Mouse (Mus musculus) midbrain, embryonic 14.5 days (tissue): ENCODE data around the gene Tmem86a. TPM values are rescaled to one million over a fixed set of nuclear protein-coding genes. Genes with fewer than 3 reads are reported as not detected.
"Not testable (repeated sequence)": the region's sequence is repeated elsewhere in the genome, so short reads cannot be mapped to it uniquely, and the experiment has no call there.

Experiments
- ATAC-seq: fragments of 200-750 bp; cut with Nextera tagmentation; 2 replicates; pipeline ENCODE4 v1.8.0; 2017; ENCODE audit warnings: moderate number of reproducible peaks, moderate library complexity; ENCODE audit not compliant: low FRiP score, low TSS enrichment
- DNase-seq: peaks from one replicate; pipeline ENCODE4 v3.0.0-alpha.2; 2015
- H3K27ac ChIP-seq: fragments of 300-500 bp; sonication (generic); replicated peaks from 2 replicates; pipeline ENCODE4 v1.5.1; 2014; ENCODE audit warnings: mild to moderate bottlenecking, low read depth, low read length, moderate library complexity
- H3K27me3 ChIP-seq: fragments of 300-500 bp; sonication (generic); 2 replicates; pipeline ENCODE4 v1.6.1; 2014; ENCODE audit warnings: low read length, control low read depth, mixed read lengths; ENCODE audit not compliant: control insufficient read depth, insufficient read depth
- H3K36me3 ChIP-seq: fragments of 300-500 bp; sonication (generic); 2 replicates; pipeline ENCODE4 v1.6.1; 2014; ENCODE audit warnings: low read length, control low read depth; ENCODE audit not compliant: control insufficient read depth, insufficient read depth
- H3K4me1 ChIP-seq: fragments of 300-500 bp; sonication (generic); 2 replicates; pipeline ENCODE4 v1.6.1; 2014; ENCODE audit warnings: mild to moderate bottlenecking, antibody characterized with exemption, low read length, control low read depth; ENCODE audit not compliant: control insufficient read depth, insufficient read depth
- H3K4me2 ChIP-seq: fragments of 300-500 bp; sonication (generic); 2 replicates; pipeline ENCODE4 v1.6.1; 2014; ENCODE audit warnings: mild to moderate bottlenecking, low read length, moderate library complexity
- H3K4me3 ChIP-seq: fragments of 300-500 bp; sonication (generic); replicated peaks from 2 replicates; pipeline ENCODE4 v1.5.1; 2014; ENCODE audit warnings: low read depth, low read length
- H3K9ac ChIP-seq: fragments of 300-500 bp; sonication (generic); replicated peaks from 2 replicates; pipeline ENCODE4 v1.6.1; 2014; ENCODE audit warnings: mild to moderate bottlenecking, low read length, moderate library complexity
- H3K9me3 ChIP-seq: fragments of 300-500 bp; sonication (generic); 2 replicates; pipeline ENCODE4 v1.6.1; 2016; ENCODE audit warnings: low read length, control low read depth, mixed read lengths; ENCODE audit not compliant: control insufficient read depth
- WGBS: fragments of 180-500 bp; shearing (Covaris S2); extraction: QIAGEN DNeasy Blood & Tissue Kit; methylation state at CpG from one replicate; pipeline ENCODE4 v1.1.7; 2014; 5-methylcytosine and 5-hydroxymethylcytosine counted together
- polyA plus RNA-seq: library from polyadenylated mRNA; unstranded; fragments of >200 nt; fragmentation: Nextera tagmentation; extraction: Ambion mirVana; gene quantifications from 2 replicates; pipeline ENCODE4 v1.2.1, GENCODE M21; 2014

The Tmem86a gene
- polyA plus RNA-seq, 1 experiment from 2014 or later, result 19.7 TPM

DNA sequence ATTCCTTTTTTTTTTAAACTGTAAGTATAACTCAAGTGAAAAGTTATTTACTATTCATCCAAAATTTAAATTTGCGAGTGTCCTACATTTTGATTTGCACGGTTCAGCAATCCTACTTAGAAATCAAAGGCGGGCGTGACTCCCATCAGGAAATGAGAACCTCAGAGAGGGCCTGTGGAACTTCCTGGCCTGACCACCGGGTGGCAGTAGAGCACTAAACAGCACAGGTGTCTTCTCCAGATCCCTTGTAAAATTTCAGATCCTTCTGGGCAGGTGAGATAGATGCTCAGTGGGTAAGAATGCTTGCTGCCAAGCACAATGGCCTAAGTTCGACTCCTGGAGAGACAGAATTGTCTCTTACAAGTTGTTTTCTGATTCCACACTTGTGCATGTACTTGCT lies 26.9 kb upstream of the Tmem86a start:
- ATAC-seq, result no peak; the same call in 1 of the 2 replicates
- Histone ChIP-seq H3K27me3 (no peaks in the 10 kb centered on the region), H3K4me2 (no peak overlapping the region), H3K36me3 (no peaks in the 10 kb centered on the region), H3K4me1 (no peaks in the 10 kb centered on the region), H3K9ac (no peak overlapping the region), H3K4me3 (no peak overlapping the region), H3K9me3 (no peaks in the 10 kb centered on the region), H3K27ac (no peak overlapping the region)
- 15% methylated on average over 6 of the region's 6 CpGs for WGBS
- DNase-seq, result peak; percentile 86

DNA sequence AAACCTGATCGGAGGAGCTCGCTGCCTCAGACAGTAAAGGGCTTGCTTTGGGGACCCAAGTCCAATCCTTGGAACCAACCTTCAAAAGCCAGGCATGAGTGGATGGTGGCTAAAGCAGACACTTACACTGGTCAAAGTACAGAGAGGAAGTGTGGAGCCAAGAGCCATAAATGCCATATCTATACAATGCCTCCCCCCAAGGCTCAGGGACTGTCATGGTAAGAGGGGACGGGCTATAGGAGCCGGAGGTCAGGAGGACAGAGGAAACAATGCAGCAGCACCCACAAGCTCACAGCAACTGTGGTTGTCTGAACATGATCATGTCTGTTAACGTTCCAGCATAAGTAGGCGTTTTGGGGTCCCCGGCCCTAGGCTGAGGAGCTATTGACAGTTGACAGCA lies 25.9 kb upstream of the Tmem86a start:
- H3K9me3 ChIP-seq, result no peaks in the 10 kb centered on the region
- no peak for DNase-seq
- H3K4me3 ChIP-seq, result no peak overlapping the region
- no peak overlapping the region for H3K4me2 ChIP-seq
- no peaks in the 10 kb centered on the region for H3K36me3 ChIP-seq
- H3K4me1 ChIP-seq, result no peaks in the 10 kb centered on the region
- ATAC-seq, result no peak
- H3K9ac ChIP-seq, result no peak overlapping the region
- H3K27me3 ChIP-seq, result no peaks in the 10 kb centered on the region
- no peak overlapping the region for H3K27ac ChIP-seq
- 87% methylated on average over 7 of the region's 7 CpGs for WGBS

DNA sequence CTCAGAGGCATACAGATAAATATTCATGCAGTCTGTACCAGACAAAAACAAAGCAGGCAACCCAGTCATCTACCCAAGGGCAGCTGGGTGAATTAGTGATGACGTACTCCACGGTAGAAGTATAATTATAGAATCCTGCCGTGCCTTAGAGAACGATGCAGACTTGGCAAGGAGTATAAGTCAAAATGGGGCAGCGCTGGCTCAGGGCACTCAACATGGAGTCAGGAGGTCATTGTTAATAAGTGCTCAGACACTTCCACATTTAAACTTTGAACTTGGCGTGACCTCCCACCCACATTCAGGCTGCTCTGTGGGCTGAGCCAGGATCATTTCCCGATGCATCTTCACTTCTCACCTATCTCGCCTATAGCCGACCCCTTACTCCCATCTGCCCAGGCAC lies 25.0 kb upstream of the Tmem86a start:
- Histone ChIP-seq H3K27me3 (no peaks in the 10 kb centered on the region), H3K4me1 (no peaks in the 10 kb centered on the region), H3K9ac (no peak overlapping the region), H3K36me3 (no peaks in the 10 kb centered on the region), H3K4me3 (no peak overlapping the region), H3K9me3 (no peaks in the 10 kb centered on the region), H3K27ac (no peak overlapping the region), H3K4me2 (no peak overlapping the region)
- DNase-seq, result no peak
- ATAC-seq, result no peak
- 69% methylated on average over 9 of the region's 9 CpGs for WGBS

GRCm38 (mm10) chr7:47026899-47027298 lies 23.5 kb upstream of the Tmem86a start:
- H3K9ac ChIP-seq, H3K36me3 ChIP-seq, ATAC-seq, DNase-seq, H3K4me1 ChIP-seq, H3K27ac ChIP-seq, H3K9me3 ChIP-seq, H3K4me2 ChIP-seq, H3K27me3 ChIP-seq, H3K4me3 ChIP-seq: not testable (repeated sequence)
- WGBS, result 87% methylated on average over 3 of the region's 3 CpGs

GRCm38 (mm10) chr7:47027520-47027919 lies 22.9 kb upstream of the Tmem86a start:
- 100% methylated on average over 1 of the region's 1 CpGs for WGBS
- Histone ChIP-seq H3K27me3 (no peaks in the 10 kb centered on the region), H3K9ac (no peak overlapping the region), H3K4me3 (no peak overlapping the region), H3K4me1 (no peaks in the 10 kb centered on the region), H3K9me3 (no peaks in the 10 kb centered on the region), H3K36me3 (no peaks in the 10 kb centered on the region), H3K4me2 (no peak overlapping the region), H3K27ac (no peak overlapping the region)
- ATAC-seq (no peak), DNase-seq (no peak)

DNA sequence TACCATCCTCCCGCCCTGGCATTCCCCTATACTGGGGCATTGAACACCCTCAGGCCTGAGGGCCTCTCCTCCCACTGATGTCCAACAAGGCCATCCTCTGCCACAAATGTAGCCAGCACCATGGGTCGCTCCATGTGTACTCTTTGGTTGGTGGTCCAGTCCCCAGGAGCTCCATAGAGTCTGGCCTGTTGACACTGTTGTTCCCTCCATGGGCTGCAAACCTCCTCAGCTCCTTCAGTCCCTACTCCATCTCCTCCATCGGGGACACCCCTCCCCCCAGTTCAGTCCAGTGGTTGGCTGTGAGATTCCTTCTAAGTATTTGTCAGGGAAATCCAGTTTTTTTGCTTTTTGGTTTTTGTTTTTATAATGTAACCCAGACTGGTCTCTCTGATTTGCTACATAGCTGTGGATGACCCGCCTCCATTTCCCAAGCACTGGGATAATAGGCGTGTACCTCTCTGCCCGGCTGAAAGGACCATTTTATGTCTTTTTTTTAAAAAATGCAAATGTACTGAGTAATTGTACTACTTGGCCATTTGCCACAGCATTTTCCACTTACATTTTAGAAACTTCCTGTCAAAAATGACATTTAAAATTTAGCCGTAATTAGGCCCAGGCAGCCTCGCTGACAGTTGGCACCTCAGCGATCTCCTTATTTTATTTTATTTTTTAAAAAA lies 19.7 kb upstream of the Tmem86a start:
- Histone ChIP-seq H3K9ac (no peak overlapping the region), H3K36me3 (no peaks in the 10 kb centered on the region), H3K4me1 (no peaks in the 10 kb centered on the region), H3K4me2 (no peak overlapping the region), H3K27me3 (no peaks in the 10 kb centered on the region), H3K27ac (no peak overlapping the region), H3K9me3 (no peaks in the 10 kb centered on the region), H3K4me3 (no peak overlapping the region)
- DNase-seq (no peak), ATAC-seq (no peak)
- 80% methylated on average over 9 of the region's 9 CpGs for WGBS

- H3K27me3 ChIP-seq, result no peaks in the 10 kb centered on the region
- no peaks in the 10 kb centered on the region for H3K36me3 ChIP-seq
- H3K9ac ChIP-seq, result no peak overlapping the region
- 80% methylated on average over 4 of the region's 4 CpGs for WGBS
- no peak overlapping the region for H3K4me3 ChIP-seq
- no peak overlapping the region for H3K4me2 ChIP-seq
- H3K4me1 ChIP-seq, result no peaks in the 10 kb centered on the region
- H3K27ac ChIP-seq, result no peak overlapping the region
- ATAC-seq, result no peak
- no peak for DNase-seq
- no peaks in the 10 kb centered on the region for H3K9me3 ChIP-seq
Measured at GRCm38 (mm10) chr7:47031371-47031770, 19.0 kb upstream of the Tmem86a start.

DNA sequence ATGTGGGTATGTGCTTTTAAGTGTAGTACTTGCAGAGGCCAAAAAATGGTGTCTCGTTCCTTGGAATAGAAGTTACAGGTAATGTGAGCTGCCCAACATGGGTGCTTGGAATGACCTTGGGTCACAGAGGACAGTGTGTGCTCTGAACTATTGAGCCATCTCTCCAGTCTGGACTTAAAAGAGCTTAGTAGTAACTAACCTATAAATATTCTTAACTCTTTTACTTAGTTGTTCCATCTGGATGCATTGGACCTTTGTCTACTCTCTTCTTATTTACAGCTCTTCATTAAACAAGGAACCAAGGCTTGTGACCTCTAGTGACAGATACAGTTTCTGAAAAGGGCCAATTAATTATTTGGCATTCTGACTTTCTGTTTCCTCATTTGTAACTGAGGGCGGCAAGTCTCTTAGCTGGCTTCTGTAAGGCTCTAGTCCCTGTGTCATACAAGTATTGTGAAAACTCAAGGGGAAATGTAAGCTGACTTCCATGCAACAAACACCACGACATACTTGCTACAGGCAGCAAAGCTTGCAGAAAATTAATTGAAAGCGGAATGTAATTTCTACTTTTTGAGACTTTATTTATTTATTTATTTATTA lies 15.5 kb upstream of the Tmem86a start:
- Histone ChIP-seq H3K36me3 (no peaks in the 10 kb centered on the region), H3K4me1 (no peaks in the 10 kb centered on the region), H3K27ac (no peak overlapping the region), H3K4me2 (no peak overlapping the region), H3K4me3 (no peak overlapping the region), H3K9me3 (no peaks in the 10 kb centered on the region), H3K27me3 (no peaks in the 10 kb centered on the region), H3K9ac (no peak overlapping the region)
- DNase-seq (no peak), ATAC-seq (no peak)
- 87% methylated on average over 4 of the region's 4 CpGs for WGBS

- no peaks in the 10 kb centered on the region for H3K9me3 ChIP-seq
- no peaks in the 10 kb centered on the region for H3K27me3 ChIP-seq
- WGBS, result 77% methylated on average over 8 of the region's 8 CpGs
- no peak overlapping the region for H3K9ac ChIP-seq
- no peaks in the 10 kb centered on the region for H3K4me1 ChIP-seq
- H3K4me3 ChIP-seq, result no peak overlapping the region
- H3K27ac ChIP-seq, result no peak overlapping the region
- ATAC-seq, result no peak
- no peak overlapping the region for H3K4me2 ChIP-seq
- H3K36me3 ChIP-seq, result no peaks in the 10 kb centered on the region
- no peak for DNase-seq
Measured at GRCm38 (mm10) chr7:47035426-47035825, 15.0 kb upstream of the Tmem86a start.
